Mouse (Mus musculus) heart, adult 11 months (tissue): ENCODE measurements around the gene Rbms2.
"Not testable (repeated sequence)": the region's sequence is repeated elsewhere in the genome, so short reads cannot be mapped to it uniquely, and the experiment has no call there.

Source experiments
- DNase-seq: peaks from one replicate; pipeline ENCODE4 v3.0.0; 2022

The Rbms2 gene

DNA sequence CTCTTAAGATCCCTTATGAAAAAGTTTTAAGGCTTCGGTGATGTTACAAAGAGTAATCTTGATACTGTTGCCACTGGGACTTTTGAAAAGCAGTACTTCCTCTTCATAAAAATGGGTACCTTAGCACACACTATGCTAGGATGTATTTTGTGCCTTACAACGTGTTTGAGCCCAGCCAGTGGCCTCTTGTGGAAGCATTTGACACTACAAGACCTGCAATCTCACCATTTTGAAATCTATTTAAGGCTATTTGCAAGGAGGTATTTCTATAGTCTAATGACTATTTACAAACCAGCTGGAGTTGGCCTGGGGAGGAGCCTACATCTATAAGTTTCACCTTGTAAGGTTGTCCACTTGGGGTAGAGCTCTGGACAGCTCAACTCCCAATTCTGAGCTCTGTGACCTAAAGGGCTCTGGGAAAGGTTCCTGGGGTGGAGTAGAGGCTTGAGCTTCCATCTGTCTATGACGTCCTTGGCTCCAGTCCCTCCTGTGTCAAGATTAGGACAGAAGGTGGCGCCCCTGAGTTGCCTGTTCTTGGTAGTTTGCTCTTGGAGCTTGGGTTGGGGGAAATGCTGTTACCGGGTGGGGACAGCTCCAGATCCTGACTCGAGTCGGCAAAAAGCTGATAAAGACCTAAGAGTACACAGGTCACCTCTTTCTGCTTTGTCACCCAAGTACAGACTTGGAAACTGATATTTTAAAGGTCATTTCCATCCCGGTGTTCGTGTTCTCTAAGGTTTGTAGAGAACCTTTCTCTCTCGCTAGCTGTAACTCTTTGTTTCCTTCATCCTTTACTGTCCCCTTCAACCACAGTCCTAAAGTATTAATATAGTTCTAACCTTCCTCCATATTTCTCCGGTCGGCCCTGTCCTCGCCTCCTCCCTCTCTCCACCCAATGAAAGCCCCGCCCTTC is 89.2 kb downstream of the Rbms2 start:
- peak; percentile 99 for DNase-seq

DNA sequence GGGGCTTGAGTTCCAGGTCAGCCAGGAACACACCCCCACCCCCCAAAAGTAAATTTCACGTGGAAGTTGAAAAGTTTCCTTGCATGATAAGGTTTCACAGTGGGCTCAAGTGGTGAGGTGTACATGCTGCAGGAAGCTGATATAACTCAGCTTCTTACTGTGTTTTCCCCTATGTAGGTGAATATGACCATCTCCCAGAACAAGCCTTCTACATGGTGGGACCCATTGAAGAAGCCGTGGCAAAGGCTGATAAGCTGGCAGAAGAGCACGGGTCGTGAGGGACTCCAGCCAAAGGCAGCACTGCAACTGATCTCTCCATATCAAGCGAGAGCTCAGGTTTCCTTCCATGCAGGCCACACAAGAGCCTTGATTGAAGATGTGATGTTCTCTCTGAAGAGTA is 90.3 kb downstream of the Rbms2 start:
- peak; percentile 89 for DNase-seq

DNA sequence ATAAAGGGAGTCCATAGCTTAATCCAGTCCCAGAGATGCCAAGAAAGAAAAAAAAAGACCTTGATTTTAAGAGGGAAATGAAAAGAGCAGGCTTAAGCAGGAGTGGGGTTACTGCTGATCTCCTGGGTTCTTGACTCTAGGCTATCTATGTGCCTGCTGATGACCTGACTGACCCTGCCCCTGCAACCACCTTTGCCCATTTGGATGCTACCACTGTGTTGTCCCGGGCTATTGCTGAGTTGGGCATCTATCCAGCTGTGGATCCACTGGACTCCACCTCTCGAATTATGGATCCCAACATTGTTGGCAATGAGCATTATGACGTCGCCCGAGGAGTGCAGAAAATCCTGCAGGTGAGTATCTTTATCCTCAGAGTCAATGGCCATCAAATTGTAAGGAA is 91.9 kb downstream of the Rbms2 start:
- DNase-seq = no peak

DNA sequence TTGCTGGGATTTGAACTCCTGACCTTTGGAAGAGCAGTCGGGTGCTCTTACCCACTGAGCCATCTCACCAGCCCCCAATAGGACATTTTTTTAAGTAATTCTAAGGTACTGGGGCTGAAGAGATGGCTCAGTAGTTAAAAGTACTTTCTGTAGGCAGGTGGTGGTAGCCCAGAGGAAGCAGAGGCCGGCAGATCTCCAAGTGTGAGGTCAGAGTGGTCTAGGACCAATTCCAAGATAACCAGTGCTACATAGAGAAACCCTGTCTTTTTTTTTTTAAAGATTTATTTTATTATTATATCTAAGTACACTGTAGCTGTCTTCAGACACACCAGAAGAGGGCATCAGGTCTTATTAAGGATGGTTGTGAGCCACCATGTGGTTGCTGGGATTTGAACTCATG is 92.9 kb downstream of the Rbms2 start:
- not testable (repeated sequence) for DNase-seq

DNA sequence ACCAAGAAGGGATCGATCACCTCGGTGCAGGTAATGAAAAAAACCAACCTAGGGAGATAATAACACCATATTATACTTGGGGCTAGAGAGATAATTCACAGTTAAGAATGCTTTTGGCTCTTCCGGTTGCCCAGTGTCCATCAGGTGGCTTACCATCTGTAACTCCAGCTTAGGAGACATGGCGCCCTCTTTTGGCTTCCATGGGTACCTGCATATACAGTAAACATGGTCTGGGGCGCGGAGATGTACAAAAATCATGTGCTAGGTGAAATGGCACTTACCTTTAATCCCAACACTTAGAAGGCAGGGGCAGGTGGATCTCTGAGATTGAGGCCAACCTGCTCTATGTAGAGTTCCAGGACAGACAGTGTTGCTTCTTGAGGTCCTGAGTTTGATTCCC is 93.7 kb downstream of the Rbms2 start:
- DNase-seq = peak; percentile 92

DNA sequence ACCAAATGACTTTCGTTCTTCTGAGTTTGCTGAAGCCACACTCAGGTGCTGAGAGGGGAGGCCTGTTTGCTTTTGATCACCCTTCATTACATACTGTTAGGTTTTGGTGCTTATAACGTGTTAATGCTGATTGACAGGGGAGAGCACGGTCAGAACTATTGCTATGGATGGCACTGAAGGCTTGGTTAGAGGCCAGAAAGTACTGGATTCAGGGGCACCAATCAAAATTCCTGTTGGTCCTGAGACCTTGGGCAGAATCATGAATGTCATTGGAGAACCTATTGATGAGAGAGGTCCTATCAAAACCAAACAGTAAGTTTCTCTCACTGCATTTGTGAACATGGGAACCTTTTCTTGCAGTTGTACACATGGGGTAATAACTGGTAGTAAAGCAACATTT is 95.9 kb downstream of the Rbms2 start:
- DNase-seq = no peak

DNA sequence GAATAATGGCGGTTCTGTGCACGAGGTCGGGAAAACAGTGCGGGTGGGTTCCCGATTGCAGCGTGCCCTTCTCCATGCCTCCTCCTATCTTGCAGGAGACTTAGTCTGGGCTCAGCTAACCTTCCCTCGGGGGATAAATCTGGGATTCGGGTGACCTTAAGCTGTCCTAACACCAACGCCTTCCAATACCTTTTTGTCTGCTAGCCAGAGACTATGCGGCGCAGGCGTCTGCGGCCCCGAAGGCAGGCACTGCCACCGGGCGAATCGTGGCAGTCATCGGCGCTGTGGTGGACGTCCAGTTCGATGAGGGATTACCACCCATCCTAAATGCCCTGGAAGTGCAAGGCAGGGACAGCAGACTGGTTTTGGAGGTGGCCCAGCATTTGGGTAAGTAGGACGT is 96.4 kb downstream of the Rbms2 start:
- no peak for DNase-seq

DNA sequence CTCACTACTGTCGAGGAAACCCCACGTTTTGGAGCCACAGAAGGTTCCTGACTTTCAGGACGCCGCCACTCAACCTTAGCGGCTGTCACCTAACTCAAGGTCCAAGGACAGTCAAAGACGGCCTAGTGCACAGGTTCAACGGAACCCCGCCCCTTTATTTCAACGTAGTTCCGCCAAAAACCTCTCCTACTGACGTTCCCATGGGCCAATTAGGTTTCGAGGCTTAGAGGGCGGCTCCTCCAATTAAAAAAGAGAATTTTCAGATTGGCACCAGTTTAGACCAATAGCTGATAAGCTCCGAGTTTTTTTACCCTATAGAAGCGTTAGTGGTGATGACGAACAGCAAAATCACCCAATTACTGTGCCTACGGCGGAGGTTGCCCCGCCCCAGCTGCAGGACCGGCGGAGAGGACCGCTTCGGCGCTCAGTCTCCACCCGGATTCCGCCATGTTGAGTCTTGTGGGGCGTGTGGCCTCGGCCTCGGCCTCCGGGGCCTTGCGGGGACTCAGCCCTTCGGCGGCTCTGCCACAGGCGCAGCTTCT is 97.1 kb downstream of the Rbms2 start, which contains the start of gene Atp5b:
TSS of gene Atp5b (plus strand) at position 394 of the 542 bp plus-strand sequence.
- DNase-seq = peak; percentile 100

DNA sequence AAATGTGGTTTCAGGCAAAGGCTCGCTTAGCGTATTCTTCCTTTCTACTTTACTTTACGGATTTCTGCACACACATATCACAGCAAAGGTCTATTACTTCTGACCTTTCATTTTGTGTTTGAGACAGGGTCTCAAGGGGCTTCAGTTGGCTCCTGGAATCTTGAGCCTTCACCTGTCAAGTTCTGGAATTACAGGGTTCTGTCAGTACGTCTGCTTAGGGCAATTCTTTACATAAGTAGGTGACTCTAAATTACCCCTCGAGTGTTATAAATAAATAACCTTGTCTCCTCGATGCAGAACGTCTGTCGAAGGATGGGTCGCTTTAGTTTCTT is 97.7 kb downstream of the Rbms2 start:
- no peak for DNase-seq

DNA sequence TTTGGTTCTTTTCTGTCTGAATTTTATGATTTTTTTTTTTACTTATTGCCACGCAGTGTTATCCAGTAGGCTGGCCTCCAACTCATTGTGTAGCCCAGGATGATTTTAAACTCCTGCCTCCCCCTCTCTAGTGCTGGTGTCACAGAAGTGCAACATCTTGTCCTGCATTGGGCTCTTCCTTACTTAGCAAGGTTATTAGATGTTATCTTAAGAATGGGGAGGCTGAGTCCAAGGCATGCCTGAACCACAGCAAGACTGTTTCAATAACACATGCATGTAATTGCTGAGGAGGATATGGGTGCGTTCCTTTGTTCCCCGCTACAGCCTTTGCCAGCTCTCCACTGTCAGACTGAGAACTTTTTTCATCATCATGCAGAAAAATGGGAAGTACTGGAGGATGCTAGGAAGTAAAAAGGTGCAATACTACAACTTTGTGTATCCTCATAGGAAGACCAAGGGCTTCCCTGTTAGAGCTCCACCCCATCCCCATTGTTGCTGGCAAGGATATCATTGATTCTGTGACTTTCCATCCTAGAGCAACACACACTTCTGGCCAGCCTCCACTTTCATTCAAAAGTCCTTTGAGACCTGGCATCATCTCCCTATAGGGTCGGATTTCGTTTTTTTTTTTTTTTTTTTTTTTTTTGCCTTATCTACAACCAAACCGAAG is 98.2 kb downstream of the Rbms2 start:
- peak; percentile 84 for DNase-seq
